Mouse (Mus musculus): ENCODE results near the gene Zfp366. TPM values are rescaled to one million over a fixed set of nuclear protein-coding genes. Genes with fewer than 3 reads are reported as not detected.

The Zfp366 gene
- polyA plus RNA-seq, 1 experiment = 9.0 TPM

GRCm38 (mm10) chr13:99294176-99294575 lies 109.6 kb downstream of the Zfp366 start:
- WGBS = 92% methylated on average over 13 of the region's 13 CpGs
- no peak for DNase-seq (ENCODE audit: low read depth in 1 of 2, low spot score in 2 of 2)
- H3K36me3 ChIP-seq (ENCODE audit: control insufficient read depth, insufficient read depth, low read length) = no peaks in the 10 kb centered on the region
- H3K27ac ChIP-seq (ENCODE audit: insufficient read depth, low read length) = no peak overlapping the region
- no peak for TF ChIP-seq CTCF (IDR thresholded peaks at IDR 0.05; ENCODE audit: extremely low read depth, insufficient read depth, insufficient read length, insufficient replicate concordance)
- no peak for TF ChIP-seq POLR2A (IDR thresholded peaks at IDR 0.05; ENCODE audit: low read depth, low read length)
- no peak overlapping the region for H3K4me3 ChIP-seq (ENCODE audit: extremely low read depth, insufficient read depth, insufficient read length)
- no peaks in the 10 kb centered on the region for H3K27me3 ChIP-seq (ENCODE audit: control insufficient read depth, insufficient read depth, low read length)
- no peaks in the 10 kb centered on the region for H3K4me1 ChIP-seq (ENCODE audit: control insufficient read depth, insufficient read depth, insufficient read length)

- no peak overlapping the region for H3K27ac ChIP-seq (ENCODE audit: insufficient read depth, low read length)
- no peak for TF ChIP-seq CTCF (IDR thresholded peaks at IDR 0.05; ENCODE audit: extremely low read depth, insufficient read depth, insufficient read length, insufficient replicate concordance)
- TF ChIP-seq POLR2A (IDR thresholded peaks at IDR 0.05; ENCODE audit: low read depth, low read length) = no peak
- H3K4me1 ChIP-seq (ENCODE audit: control insufficient read depth, insufficient read depth, insufficient read length) = no peaks in the 10 kb centered on the region
- no peak overlapping the region for H3K4me3 ChIP-seq (ENCODE audit: extremely low read depth, insufficient read depth, insufficient read length)
- no peak for DNase-seq (ENCODE audit: low read depth in 1 of 2, low spot score in 2 of 2)
- 77% methylated on average over 5 of the region's 5 CpGs for WGBS
- H3K27me3 ChIP-seq (ENCODE audit: control insufficient read depth, insufficient read depth, low read length) = no peaks in the 10 kb centered on the region
- no peaks in the 10 kb centered on the region for H3K36me3 ChIP-seq (ENCODE audit: control insufficient read depth, insufficient read depth, low read length)
Observed at GRCm38 (mm10) chr13:99299921-99300320, 115.3 kb downstream of the Zfp366 start.

Other genes starting within 250 kb of the Zfp366 start
- gene 1700024P04Rik, start 200.3 kb upstream of the Zfp366 start, polyA plus RNA-seq (2012; rRNA removed) = not detected in 2 replicates
- 12.1 and 12.3 TPM in 2 replicates for gene Ptcd2, start 159.9 kb downstream of the Zfp366 start, polyA plus RNA-seq (2012; rRNA removed)
- 6.7 and 9.0 TPM in 2 replicates for gene Mrps27, start 160.0 kb downstream of the Zfp366 start, polyA plus RNA-seq (2012; rRNA removed)

All from spleen, adult 2 months (tissue).